Mouse (Mus musculus): ENCODE measurements around the gene Clps. TPM values are rescaled to one million over a fixed set of nuclear protein-coding genes. Genes with fewer than 3 reads are reported as not detected.

Clps gene
- total and polyA plus RNA-seq, 3 experiments, result not detected

DNA sequence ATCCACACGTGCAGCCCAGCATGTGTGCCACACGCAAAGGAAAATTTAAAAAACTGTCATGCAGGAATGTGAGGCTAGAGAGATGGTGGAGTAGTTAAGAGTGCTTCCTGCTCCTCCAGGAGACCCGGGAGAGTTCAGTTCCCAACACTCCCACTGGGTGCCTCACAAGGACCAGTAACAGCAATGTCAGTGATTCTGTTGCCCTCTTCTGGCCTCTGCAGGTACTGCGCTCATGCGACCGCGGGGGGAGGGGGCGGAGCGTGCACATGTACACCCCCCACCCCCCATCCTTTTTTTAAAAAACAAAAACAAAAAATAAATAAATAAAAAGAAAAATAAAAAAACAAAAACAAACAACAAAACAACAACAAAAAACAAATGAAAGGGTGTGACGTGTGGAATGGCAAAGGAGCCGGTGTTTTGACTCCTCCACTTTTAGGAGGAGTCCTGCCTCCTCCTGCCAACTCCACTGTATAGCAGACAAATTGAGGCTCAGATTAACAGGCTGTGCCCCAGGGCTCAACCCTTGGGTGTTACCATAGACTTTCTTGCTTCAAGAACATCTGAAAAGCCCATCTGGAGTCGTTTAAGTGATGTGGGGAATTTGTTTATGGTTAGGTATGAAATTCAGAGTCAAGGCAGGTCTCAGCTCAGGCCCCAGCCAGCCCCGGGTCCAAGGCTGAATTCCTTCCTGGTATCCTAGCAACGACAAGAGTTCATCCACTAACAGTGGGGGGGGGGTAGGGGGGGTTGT is 7.3 kb downstream of the Clps start:
- no peaks in the 10 kb centered on the region for H3K36me3 ChIP-seq (replicated peaks in 1 of 2; ENCODE audit: control insufficient read depth in 1 of 2, insufficient read depth in 1 of 2, low read length in 1 of 2)
- peak; percentile 60 for DNase-seq (ENCODE audit: extremely low read depth)
- dilution Hi-C loops (cut with MboI; ENCODE audit: extremely low pct_ligation_motif_present, extremely low pct_unique_long_range_greater_than_20kb, low sequenced_read_pairs) (no loop called here), in situ Hi-C loops (cut with MboI; ENCODE audit: low pct_ligation_motif_present, low pct_unique_long_range_greater_than_20kb, low sequenced_read_pairs) (no loop called here)
- no peak overlapping the region for H3K9ac ChIP-seq (ENCODE audit: insufficient read depth, low read depth)
- H3K9me3 ChIP-seq (replicated peaks; ENCODE audit: low read length), result peaks cover 6% of the 10 kb centered on the region
- no peaks in the 10 kb centered on the region for H3K79me2 ChIP-seq (replicated peaks; ENCODE audit: control insufficient read depth, extremely low read depth, insufficient read depth, poor library complexity, severe bottlenecking)
- no peak overlapping the region for H3K4me2 ChIP-seq (ENCODE audit: insufficient read depth, low read depth, poor library complexity, severe bottlenecking)
- no peak overlapping the region for H3K4me3 ChIP-seq (replicated peaks in 1 of 3; ENCODE audit: low read depth in 2 of 3, low read length in 2 of 3, poor library complexity in 1 of 3)
- H3K4me1 ChIP-seq (ENCODE audit: control insufficient read depth in 1 of 2, insufficient read depth in 2 of 2), result peaks cover 0 to 18% of the 10 kb centered on the region in 2 experiments; a peak in 2 of 4 replicates
- H3K27ac ChIP-seq (ENCODE audit: insufficient read depth, low read depth), result no peak overlapping the region
- peaks cover 34% of the 10 kb centered on the region for H3K27me3 ChIP-seq (replicated peaks)
- TF ChIP-seq POLR2A (IDR thresholded peaks at IDR 0.05; ENCODE audit: low read depth, low read length) (no peak), ETS1 (conservative IDR thresholded peaks at IDR 0.05; ENCODE audit: low read depth, low read length) (no peak), GABPA (IDR thresholded peaks at IDR 0.05; ENCODE audit: insufficient replicate concordance, low read depth, low read length) (no peak), SIN3A (IDR thresholded peaks at IDR 0.05; ENCODE audit: low read length) (no peak), PAX5 (IDR thresholded peaks at IDR 0.05; ENCODE audit: low read length) (no peak), IRF4 (IDR thresholded peaks at IDR 0.05; ENCODE audit: low read depth, low read length) (peak; percentile 47; the same call in 1 of the 2 replicates), NELFE (IDR thresholded peaks at IDR 0.05; ENCODE audit: low read depth, low read length) (peak; percentile 47; the same call in 1 of the 2 replicates), MAX (IDR thresholded peaks at IDR 0.05; ENCODE audit: low read length) (peak; percentile 48; the same call in 1 of the 2 replicates), MXI1 (IDR thresholded peaks at IDR 0.05; ENCODE audit: low read depth, low read length) (no peak), ZNF384 (IDR thresholded peaks at IDR 0.05; ENCODE audit: low read depth, low read length) (no peak), EP300 (IDR thresholded peaks at IDR 0.05; ENCODE audit: low read length) (no peak), JUN (IDR thresholded peaks at IDR 0.05; ENCODE audit: insufficient read depth, low read depth, low read length) (no peak), KAT2A (IDR thresholded peaks at IDR 0.05; ENCODE audit: insufficient replicate concordance, low read length) (no peak), NRF1 (IDR thresholded peaks at IDR 0.05; ENCODE audit: low read depth, low read length) (no peak), SMC3 (IDR thresholded peaks at IDR 0.05; ENCODE audit: low read depth, low read length) (peak; percentile 72), CHD1 (IDR thresholded peaks at IDR 0.05; ENCODE audit: low read depth, low read length) (no peak), JUND (conservative IDR thresholded peaks at IDR 0.05; ENCODE audit: low read depth, low read length) (no peak), USF1 (IDR thresholded peaks at IDR 0.05; ENCODE audit: low read depth, low read length) (no peak), UBTF (IDR thresholded peaks at IDR 0.05; ENCODE audit: low read depth, low read length) (no peak), MYC (IDR thresholded peaks at IDR 0.05; ENCODE audit: low read depth, low read length) (peak; percentile 66; the same call in 1 of the 2 replicates), RAD21 (IDR thresholded peaks at IDR 0.05; ENCODE audit: low read depth, low read length) (peak; percentile 67), CTCF (conservative IDR thresholded peaks at IDR 0.05 in 1 of 2, IDR thresholded peaks at IDR 0.05 in 1 of 2; ENCODE audit: low read depth in 2 of 2, low read length in 2 of 2) (peak; percentile 63 to 97), MAZ (IDR thresholded peaks at IDR 0.05; ENCODE audit: low read depth, low read length) (peak; percentile 75), ZMIZ1 (IDR thresholded peaks at IDR 0.05; ENCODE audit: low read depth, low read length) (no peak), ZC3H11A (IDR thresholded peaks at IDR 0.05; ENCODE audit: low read depth, low read length) (no peak; the same call in 1 of the 2 replicates), ELF1 (IDR thresholded peaks at IDR 0.05; ENCODE audit: low read depth, low read length) (peak; percentile 22; the same call in 1 of the 2 replicates), POLR2AphosphoS2 (IDR thresholded peaks at IDR 0.05; ENCODE audit: low read depth, low read length) (no peak), TCF12 (IDR thresholded peaks at IDR 0.05; ENCODE audit: low read depth, low read length) (no peak), E2F4 (IDR thresholded peaks at IDR 0.05; ENCODE audit: insufficient replicate concordance, low read depth, low read length) (no peak), ZKSCAN1 (IDR thresholded peaks at IDR 0.05; ENCODE audit: borderline replicate concordance, low read depth, low read length) (no peak), CHD2 (IDR thresholded peaks at IDR 0.05; ENCODE audit: low read length) (peak; percentile 67; the same call in 1 of the 2 replicates), MEF2A (IDR thresholded peaks at IDR 0.05; ENCODE audit: borderline replicate concordance, low read depth, low read length) (no peak), BHLHE40 (IDR thresholded peaks at IDR 0.05; ENCODE audit: low read depth, low read length) (peak; percentile 60), USF2 (conservative IDR thresholded peaks at IDR 0.05; ENCODE audit: low read depth, low read length) (no peak), MAFK (IDR thresholded peaks at IDR 0.05; ENCODE audit: insufficient replicate concordance, low read length) (no peak), HCFC1 (IDR thresholded peaks at IDR 0.05; ENCODE audit: low read depth, low read length) (no peak), RCOR1 (conservative IDR thresholded peaks at IDR 0.05; ENCODE audit: low read depth, low read length) (no peak), TBP (conservative IDR thresholded peaks at IDR 0.05; ENCODE audit: low read depth, low read length) (no peak)
